Mouse (Mus musculus) adrenal gland, adult 8-10 months (tissue): ENCODE data around the gene Fut11. TPM values are rescaled to one million over a fixed set of nuclear protein-coding genes. Genes with fewer than 3 reads are reported as not detected.

ENCODE experiments used
- DNase-seq: peaks from one replicate; pipeline ENCODE4 v3.0.0; 2022
- total RNA-seq, 4 experiments: library from RNA; stranded (reverse); gene quantifications; 2 replicates each; pipeline ENCODE4 v1.2.4; 2022

Gene Fut11
- total RNA-seq, result 10 to 100 TPM; 18.7 to 22.5 (median 21.3) TPM

DNA sequence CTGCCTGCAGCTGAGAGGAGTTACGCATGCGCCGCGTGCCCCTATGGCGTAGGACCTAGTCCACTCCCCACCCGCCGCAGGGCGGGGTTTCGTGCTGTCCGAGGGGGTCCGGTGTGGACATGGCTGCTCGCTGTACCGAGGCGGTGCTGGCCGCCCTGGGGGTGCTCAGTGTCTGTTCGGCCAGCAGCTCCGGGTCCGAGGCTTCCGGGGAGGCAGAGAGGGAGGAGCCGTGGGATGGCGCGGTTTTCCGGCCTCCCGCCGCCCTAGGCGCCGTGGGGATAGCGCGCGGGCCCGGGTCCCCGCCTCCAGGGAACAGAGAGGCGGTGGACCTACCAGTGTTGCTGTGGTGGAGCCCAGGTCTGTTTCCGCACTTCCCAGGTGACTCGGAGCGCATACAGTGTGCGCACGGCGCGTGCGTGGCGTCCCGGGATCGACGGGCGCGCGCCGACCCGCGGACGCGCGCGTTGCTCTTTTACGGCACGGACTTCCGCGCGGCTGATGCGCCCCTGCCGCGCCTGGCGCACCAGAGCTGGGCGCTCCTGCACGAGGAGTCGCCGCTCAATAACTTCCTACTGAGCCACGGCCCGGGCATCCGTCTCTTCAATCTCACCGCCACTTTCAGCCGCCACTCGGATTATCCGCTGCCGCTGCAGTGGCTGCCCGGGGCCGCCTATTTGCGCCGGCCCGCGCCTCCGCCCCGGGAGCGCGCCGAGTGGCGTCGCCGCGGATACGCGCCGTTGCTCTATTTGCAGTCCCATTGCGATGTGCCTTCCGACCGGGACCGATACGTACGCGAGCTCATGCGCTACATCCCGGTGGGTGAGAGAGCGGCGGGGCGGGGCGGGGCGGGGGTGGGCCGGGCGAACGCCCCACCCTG lies at the start of gene Fut11:
TSS of gene Fut11 (plus strand) at position 85 of the 877 bp plus-strand sequence.
- peak; percentile 85 for DNase-seq

DNA sequence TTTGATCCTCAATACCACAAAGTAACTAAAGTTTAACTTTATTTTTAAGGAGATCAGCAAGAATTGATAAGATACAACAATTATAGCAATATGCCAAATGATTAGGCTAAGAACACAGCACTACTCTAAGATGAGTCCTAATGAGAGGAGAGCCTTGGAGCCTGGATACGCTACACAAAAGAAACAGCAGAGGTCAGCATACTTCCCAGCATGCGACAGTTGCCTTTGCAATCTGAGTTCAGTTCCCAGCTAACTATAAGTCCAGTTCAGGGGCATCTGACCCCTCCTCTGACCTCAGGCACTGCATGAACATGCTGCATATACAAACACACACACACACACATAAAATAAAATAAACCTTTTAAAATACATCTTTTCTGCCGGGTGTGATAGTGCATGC lies 49.2 kb upstream of the Fut11 start:
- no peak for DNase-seq

DNA sequence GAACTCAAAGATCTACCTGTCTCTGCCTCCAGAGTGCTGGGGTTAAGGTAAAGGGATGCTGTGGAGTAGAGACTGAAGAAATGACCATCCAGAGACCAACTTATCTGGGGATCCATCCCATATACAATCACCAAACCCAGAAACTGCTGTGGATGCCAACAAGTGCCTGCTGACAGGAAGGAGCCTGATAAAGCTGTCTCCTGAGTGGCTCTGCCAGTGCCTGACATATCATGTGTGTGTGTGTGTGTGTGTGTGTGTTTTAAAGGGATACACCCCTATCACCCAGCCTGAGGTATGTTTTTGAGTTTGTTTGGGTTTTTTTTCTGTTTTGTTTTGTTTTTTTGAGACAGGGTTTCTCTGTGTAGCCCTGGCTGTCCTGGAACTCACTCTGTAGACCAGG lies 48.4 kb upstream of the Fut11 start:
- no peak for DNase-seq

DNA sequence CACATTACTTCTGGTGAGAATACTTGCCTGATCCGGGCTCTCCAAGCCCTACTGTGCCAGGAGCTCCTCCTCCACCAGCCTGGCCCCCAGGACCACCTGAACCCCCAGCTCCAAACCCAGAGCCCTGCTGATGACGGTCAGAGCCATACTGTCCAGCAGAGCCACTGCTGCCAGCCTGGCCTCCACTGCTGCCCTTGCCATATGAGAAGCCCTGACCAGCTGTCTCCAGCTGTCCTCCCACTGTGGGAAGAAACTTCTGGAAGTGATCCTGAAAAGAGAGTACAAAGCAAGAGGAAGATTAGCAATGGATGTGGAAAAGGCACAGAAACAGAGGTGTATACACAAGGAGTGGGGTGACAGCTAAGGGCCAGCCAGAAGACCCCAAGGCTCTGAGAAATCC lies 43.8 kb upstream of the Fut11 start:
- DNase-seq, result no peak

DNA sequence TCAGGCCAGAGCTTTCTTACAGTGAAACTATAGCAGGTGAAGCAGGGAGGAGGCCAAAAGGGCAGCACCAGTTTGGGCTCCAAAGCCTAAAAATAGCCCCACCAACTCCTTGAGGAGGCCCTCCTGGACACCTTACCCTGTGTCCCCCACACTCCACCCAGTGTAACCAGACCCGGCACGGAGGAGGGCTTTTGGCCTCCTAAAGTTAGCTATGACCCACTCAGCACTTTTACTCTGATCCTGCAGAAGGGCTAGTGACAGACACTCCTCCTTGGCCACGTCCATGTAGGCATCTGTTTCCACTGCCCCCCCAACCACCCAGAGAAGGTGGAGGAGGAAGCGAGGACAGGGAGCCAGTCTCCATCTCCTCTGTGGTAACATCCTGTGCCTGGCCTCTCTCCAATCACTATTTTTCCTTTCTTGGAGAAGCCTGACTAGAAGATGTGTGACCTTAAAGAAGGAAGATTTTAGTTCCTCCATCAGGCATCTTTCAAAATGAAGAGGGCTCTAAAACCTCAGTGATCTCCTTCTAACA lies 43.0 kb upstream of the Fut11 start:
- no peak for DNase-seq

DNA sequence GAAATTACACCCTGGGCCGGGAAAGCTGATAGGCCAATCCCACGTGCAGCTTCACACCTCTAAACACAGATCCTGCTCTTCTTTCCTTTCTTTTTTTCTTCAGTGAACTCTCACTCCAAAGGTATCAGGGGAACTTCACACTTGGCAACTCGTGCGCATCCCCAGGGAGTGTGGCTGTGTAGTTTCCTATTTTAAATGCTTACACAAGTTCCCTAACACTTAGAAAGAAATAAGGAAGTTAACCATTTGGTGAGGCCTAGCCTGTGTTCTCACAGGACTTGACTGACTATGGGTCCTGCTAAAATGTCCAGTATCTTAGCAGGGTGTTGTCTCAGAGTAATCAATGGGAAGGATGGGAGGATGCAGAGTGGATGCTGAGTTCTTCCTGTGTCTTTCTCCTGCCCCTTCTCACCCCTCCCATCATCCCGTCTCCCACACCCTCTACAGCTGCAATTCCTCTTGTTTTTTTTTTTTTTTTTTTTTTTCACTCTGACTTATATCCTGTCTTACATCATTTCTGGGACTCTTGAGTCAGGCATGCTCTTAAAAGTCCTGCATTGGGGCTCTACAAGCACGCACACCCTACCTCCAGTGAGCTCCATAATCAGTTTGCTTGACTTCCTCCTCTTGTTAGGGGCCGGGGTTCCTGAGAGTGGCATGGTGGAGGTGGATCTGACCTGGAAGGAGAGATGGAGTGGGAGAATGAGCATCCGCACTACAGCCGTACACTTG lies 39.9 kb upstream of the Fut11 start:
- DNase-seq, result no peak

DNA sequence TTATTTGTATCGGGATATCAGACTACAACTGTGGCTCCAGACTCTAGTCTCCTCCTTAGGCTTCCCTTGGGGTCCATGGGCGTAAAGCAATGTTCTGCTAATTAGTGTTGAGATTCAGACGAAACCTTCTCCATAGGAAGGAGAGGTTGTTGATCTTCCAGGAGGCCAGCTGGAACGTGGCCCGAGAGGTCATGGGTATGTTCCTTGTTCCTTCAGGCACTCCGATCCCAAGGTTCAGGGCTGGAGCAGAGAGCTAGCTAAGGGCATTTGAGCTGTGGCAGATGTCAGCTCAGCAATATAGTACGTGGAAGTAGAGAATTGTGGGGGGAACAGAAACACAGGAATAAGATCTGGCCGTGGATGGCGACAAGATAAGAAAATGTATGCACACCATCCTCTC lies 39.0 kb upstream of the Fut11 start:
- no peak for DNase-seq

DNA sequence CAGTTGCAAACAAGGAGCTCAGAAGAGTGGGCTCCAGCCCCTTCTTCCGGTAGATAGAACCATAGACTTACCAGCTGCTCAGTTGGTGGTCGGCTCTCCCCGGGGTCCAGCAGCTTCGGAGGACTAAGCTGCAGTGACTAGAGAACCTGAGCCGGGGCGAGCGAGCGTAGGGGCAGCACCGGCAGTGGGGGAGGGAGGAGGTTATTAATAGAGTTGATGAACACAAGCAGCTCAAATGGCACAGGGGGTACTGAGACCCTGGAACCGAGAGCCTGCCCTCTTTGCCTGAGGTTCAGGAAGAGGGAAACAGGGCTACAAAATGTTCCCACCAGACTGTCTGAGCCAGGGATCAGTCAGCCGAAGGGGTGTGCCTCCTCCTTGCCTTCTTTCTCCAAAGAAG lies 38.4 kb upstream of the Fut11 start, which contains the start of gene Myoz1:
TSS of gene Myoz1 (minus strand) at position 180 of the 400 bp plus-strand sequence.
- DNase-seq, result no peak

DNA sequence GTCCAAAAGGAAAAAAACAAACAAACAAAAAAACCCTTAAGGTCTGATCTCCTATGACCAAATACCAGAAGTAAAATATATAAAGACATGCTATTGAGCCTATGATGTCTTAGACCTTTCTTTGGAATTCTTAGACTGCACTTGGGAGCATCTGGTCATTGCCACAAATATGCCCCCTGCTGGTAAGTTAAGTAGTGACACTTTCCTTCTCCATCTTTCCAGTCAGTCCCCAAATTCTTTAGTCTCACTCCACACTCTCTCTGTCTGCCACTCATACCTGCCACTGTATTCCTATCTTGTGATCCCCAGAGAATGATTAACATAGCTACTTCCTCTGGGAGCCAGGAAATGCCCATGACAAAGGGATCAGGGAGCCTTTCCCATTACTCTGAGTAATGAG lies 36.4 kb upstream of the Fut11 start:
- DNase-seq, result no peak

DNA sequence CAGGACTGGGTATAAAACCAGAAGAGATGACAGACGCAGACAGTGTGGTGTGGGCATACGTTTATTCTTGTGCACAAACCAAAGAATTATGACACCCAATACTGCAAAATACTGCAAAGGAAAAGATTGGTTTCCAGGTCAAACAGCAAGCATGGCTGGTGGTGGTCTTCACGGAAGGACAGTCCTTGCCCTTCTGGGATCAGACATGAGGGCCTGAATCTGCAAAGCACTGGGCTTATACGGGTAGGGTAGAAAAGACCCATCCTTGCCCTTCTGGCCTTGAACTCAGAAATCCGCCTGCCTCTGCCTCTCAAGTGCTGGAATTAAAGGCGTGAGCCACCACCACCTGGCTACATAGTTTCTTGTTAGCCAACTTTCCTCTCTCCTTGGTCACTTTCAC lies 35.9 kb upstream of the Fut11 start:
- DNase-seq, result no peak

DNA sequence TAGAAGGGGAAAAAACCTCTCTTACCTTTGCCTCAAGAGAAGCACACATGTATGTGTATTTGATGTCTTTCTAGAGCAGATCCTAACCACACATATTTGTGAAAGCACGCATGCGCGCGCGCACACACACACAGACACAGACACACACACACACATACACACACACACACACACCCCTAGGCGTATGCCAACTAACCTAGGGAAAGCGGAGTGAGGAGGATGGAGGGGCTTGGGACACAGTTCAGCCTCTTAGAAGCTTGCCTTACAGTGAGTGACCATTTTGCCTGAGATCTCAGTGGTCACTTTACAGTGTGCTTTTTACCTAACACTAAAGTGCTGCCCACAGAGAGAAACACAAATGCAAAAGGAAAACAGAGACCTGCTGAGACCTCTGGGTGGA lies 35.1 kb upstream of the Fut11 start:
- no peak for DNase-seq

DNA sequence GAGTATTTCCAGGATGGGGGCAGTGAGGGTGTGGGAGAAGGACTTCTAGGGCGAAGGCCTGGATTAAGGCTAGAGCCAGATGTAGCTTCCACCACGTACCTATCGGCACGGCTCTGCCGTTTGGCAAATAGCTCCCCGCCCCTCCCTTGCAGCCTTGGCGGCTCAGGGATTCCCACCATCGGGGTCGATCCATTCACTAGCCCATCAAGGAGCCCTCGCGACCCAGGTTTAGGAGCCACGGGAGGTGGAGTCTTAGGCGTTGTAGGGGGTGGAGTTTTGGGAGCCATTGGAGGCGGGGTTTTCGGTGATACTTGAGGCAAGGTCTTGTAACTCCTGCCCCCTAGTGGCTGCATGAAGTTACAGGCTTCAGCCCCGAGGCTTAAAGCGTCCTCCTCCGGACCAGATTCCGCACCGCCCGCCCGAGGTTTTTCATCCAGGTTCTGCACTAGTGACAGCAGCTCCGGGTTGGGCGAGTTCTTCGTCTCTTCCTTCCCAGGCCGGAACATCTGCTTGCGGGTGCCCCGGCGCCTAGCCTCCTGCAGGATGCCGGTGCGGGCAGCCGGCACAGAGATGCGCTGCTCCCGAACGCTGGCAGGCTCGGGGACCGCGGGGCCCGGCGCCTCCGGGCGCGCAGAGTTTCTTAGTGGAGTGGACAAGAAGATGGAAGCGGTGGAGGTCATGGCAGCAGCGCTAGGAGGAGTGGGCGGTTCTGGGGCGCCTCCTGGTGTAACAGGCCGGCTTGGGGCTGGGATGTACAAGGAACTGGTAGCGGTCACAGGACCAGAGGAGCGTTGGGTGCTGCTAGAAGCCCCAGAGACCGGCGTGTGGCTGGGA lies 33.7 kb upstream of the Fut11 start:
- DNase-seq, result peak; percentile 90

DNA sequence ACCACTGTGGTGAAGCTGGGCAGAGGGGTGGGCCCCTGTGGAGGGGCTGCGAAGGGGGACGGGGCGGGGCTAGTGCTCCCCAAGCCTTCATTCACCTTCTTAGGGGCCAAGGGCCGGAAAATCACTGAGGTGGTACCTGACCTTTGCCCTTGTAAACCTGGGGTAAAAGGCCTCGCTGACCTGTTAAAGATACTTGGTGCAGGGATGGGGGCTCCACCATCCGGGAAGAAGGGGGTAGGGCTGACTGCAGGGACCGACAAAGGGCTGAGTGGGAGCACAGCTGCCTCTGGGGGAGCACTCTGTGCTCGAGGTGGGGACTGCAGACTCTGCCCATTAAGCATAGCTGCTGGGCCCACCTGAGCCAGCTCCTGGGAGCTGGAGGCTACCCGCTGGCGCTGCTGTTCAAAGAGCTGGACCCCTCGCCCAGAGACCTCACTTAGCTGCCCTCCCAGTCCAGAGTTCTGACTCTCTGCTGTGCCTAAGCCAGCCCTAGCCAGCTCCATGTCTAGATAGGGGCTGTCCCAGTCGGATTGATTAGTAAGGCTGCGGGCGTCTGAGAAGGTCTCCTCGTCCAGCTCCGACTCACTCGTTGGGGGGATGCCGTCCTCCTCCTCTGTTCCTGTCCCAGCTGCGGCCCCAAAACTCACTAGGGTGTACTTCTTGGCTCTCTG lies 33.0 kb upstream of the Fut11 start:
- no peak for DNase-seq

DNA sequence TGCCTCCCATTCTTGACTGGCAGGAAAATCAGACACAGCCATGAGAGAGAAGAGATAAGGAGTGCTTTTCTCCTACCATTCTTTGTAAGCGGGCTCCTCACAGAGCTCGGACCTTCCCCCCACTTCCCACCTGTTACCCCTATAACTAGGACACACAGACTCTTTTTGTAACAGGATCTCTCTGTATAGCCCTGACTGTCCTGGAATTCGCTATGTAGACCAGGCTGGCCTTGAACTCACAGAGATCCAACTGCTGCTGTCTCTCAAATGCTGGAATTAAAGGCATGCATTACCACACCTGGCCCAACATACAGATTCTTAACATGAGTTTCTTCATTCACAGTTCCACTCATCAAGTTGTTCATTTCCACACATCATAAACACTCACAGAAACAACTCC lies 32.0 kb upstream of the Fut11 start:
- DNase-seq, result no peak

DNA sequence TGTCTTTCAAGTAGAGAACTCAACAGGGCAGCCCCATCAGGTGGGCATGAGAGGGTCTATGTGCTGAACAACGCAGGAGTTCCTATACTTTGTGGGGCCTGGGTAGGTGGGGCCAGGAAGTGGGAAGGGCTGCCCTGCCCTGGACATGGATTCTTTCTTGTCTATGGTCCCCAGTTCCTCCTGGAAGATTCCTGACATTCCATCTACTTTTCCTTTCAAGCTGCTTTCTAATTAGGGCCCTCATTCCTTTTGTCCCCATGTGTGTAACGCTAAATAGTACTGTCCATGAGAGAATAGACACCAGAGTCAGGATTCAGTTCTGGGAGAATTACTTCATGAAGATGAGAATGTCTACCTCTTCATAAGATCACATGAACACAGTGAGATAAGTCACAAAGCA lies 31.2 kb upstream of the Fut11 start:
- no peak for DNase-seq

DNA sequence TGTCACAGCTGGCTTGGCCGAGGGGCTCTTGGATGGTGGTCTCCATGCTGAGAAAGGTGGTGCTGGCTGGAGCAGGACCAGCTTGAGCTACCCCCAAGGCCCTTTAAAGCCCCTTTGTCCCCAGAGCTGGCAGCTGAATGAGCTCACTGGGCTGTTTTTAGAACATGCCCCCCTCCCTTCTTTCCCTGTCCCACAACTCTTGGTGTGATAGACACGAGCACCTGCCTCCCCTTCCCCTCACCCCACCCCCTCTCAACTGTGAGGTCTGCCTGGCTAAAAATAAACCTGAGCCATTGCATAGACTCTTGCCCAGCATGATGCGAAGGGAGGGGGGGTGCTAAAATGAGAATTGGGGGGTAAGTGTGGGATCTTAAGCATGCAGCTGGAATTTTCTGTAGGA lies 30.3 kb upstream of the Fut11 start:
- no peak for DNase-seq

DNA sequence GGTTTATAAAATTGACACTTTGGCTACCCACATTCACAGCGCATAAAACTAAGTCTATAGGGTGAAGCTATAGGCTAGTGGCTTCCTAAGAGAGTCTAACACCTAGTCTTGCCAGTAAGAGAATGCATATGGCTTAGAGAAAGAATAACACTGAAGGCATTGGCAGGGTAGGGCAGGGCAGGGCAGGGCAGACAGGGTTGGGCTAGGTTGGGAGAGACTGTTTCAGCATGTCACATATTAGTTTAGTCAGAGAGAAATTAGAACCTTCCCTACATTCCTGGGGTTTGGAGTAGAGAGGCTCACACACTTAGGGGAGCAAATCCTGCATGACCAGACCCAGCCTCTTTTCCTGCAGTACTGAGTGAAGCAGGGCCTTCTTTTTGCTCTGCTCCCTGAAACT lies 27.3 kb upstream of the Fut11 start:
- DNase-seq, result no peak

DNA sequence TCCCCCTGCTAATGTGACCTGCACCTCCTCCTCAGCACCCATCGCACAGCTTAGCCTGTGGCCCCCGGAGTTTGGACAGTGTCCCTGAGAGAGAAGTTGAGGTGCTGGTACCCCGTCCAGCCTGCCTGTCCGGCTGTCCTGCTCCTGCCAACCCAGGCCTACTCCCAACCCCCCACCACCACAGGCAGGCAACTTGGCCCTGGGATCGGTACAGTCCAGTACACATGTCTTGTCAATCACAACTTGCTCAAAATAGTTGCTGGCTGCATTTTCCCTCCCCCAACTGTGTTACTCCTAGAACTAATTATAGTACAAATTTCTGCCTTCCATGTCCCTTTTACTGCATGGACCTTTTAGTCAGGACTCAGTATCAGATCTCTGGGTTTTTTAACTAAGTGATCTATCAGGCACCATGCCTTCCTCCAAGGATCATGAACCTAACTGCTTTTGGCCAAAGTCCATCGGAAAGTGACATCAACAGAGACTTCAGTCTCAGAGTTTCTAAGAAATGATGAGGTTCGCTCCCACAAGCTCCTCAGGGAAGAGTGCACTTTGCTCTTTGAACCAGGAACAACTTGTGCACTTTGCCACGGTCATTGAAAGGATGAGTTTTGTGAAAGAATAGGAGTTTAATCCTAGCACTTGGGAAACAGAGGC lies 26.5 kb upstream of the Fut11 start, which contains the start of gene Synpo2l:
TSS of gene Synpo2l (minus strand) at position 201 of the 657 bp plus-strand sequence.
- no peak for DNase-seq

DNA sequence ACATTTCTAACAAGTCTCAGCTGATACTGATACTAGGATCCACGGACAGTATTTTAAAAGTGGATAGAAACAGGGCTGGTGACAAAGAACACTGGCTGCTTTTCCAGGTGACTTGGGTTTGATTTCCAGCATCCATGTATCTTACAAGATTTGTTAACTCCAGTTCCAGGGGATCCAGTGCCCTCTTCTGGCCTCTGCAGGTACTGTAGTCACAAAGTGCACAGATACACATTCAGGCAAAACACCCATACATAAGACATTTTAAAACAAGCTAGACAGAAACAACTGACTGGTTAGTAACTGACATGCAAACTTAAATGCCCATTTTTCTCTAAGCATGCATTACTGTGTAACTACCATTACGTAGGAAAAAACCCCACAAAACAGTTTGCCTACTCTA lies 21.8 kb upstream of the Fut11 start:
- DNase-seq, result no peak

DNA sequence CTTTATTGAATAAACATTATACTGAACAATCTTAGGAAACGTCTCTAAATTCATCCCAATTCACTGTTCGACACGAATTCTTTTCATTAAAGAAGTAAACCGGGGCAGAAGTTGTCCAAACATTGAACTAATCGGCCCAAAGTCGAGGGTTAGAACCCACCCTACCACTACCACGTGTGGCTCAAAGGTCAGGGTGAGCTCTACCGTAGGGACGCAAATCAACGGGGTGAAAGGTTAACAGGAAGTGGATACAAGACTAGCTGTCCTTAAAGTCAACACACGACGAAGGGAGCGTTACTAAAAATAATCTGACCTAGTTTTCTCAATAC lies 21.1 kb upstream of the Fut11 start:
- peak; percentile 42 for DNase-seq

DNA sequence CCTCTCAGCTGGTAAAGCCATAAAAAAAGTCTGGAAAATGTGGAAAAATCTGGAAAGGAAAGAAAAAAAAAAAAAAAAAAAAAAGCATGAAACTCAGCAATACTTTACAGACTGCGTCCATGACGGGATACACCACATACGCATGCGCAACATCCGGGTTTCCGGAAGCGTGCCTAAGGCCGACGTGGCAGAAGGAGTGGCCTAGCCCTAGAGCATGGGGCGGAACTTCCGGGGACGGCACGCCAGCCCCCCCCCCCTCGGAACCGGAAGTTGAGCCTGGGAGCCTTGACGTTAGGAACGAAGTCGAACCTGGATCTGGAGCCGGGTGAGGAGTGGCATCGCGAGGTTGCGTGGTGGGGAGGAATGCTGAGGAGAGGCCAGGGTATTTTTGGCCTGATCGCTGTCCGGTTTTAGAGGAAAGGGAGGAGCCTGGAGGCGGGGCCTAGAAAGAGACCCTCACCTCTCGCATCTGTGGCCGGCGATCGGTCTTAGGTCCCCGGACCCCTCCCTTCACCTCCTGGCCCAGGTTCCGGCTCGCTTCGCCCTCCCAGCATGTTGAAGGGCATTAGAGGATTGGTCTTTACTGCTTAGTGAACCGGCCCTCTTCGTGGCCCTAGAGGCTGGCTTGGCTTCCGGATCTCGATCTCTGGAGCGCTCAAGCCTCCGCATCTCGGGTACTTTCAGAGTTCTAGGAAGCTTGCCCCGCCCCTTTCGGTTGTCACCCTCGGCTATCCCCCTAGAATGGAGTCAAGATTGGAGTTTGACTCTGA lies 20.5 kb upstream of the Fut11 start, which contains the start of gene Sec24c:
TSS of gene Sec24c (plus strand) at position 245 of the 770 bp plus-strand sequence.
- peak; percentile 97 for DNase-seq
